Mouse (Mus musculus) kidney, adult 9 months (tissue): Measurements from ENCODE around the gene Mterf1a.
"Not testable (repeated sequence)": the region's sequence is repeated elsewhere in the genome, so short reads cannot be mapped to it uniquely, and the experiment has no call there.

ENCODE experiments used
- DNase-seq: peaks from one replicate; pipeline ENCODE4 v3.0.0; 2022

Gene Mterf1a

GRCm38 (mm10) chr5:3893459-3894293 is at the start of gene Mterf1a:
Gene Mterf1a, minus strand, starts transcription at chr5:3893933.
- DNase-seq: peak; percentile 58

DNA sequence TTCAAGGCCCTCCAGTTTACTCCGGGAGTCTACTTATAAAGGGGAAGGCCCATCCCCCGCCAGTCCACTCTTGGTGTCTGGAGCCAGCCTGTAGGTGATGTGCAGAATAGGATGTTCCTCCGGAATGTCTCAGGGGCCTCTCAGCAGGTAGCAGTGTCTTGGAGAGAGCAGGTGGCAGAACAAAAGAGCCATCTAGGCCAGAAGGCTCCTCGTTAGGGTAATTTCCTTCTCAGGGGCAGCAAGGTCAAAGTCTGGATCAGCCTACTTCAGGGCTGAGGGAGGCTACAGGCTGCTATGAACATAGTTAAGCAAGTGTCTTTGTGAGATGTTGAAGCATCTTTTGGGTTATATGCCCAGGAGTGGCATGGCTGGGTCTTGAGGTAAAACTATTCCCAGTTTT is 49.4 kb upstream of the Mterf1a start:
- not testable (repeated sequence) for DNase-seq

- DNase-seq: no peak
Observed at GRCm38 (mm10) chr5:3941240-3941639, 47.5 kb upstream of the Mterf1a start.

GRCm38 (mm10) chr5:3939335-3939734 is 45.6 kb upstream of the Mterf1a start:
- DNase-seq: no peak

- peak; percentile 63 for DNase-seq
Observed at GRCm38 (mm10) chr5:3938905-3939304, 45.2 kb upstream of the Mterf1a start.

DNA sequence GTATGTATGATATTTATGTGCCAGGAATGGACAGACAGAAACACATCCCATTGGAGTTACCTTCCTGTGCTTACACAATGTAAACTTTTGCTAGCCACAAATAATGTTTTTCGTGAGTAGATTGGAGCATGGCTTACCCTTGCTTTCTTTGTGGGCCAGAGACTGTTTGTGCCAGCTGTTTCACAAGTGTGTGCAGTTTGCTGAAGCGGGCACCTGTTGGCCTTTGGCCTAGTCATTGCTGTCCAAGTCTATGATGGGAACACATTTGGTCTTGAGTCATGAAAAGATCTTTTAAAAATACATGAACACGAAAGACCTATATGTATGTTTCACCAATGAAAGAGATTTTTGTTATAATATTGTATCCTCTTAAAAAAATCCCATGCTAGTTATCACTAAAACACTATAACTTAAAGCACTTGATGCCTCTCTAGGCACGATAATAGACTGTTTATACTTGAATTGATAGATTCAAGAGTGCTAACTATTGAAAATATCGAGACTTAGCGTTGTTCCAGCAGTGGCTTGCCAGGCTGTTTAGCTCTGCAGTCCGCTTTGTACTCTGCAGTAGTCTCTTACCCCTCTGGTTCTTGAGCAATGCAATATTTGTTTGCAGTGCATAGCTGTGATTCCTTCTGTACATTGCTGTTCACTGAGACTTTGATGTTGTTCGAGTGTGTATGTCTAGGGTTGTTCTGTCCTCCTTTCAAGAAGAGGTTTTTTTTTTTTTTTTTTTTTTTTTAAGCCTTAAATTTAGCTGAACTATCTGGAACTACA is 42.2 kb upstream of the Mterf1a start:
- DNase-seq: no peak

GRCm38 (mm10) chr5:3935266-3935665 is 41.5 kb upstream of the Mterf1a start:
- DNase-seq: no peak

GRCm38 (mm10) chr5:3933551-3933950 is 39.8 kb upstream of the Mterf1a start:
- no peak for DNase-seq

DNA sequence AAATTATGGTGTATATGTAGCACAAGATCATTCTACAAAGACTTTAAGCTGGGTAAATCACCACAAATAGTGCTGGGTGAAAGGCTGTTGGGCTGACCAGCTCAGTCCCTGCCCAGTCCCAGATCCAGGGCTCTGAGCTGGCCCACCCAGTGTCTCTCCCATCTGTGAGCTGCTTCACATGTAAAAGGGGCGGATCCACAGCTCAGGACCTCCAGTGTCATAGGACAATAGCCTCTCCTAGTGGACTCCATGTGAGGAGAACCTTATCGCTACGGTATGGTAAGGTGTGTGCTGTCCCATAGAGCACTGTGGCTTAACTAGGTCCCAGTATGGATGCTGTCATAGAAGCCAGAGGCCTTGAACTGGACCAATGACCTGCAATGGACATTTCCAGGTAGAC is 37.9 kb upstream of the Mterf1a start:
- DNase-seq: no peak

DNA sequence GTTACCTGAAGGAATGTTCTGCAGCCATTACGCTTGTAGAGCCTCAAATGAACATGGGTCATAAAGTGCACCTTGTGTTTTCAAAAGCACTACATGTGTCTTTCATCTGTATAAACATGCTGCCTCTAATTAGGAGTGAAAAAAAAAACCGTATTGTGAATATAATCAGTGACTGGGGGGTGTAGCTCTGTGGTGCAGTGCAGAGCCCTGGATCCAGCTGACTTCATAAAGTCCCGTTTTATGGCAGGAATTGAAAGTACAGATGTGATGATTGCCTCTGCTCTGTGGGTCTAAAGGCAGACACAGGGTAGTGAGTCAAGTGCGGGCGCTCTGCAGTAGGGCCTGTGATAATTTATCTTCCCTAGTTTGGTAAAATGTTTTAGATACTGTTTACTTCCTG is 37.0 kb upstream of the Mterf1a start:
- DNase-seq: no peak

GRCm38 (mm10) chr5:3928690-3929046 is 34.9 kb upstream of the Mterf1a start:
- DNase-seq: peak; percentile 36

DNA sequence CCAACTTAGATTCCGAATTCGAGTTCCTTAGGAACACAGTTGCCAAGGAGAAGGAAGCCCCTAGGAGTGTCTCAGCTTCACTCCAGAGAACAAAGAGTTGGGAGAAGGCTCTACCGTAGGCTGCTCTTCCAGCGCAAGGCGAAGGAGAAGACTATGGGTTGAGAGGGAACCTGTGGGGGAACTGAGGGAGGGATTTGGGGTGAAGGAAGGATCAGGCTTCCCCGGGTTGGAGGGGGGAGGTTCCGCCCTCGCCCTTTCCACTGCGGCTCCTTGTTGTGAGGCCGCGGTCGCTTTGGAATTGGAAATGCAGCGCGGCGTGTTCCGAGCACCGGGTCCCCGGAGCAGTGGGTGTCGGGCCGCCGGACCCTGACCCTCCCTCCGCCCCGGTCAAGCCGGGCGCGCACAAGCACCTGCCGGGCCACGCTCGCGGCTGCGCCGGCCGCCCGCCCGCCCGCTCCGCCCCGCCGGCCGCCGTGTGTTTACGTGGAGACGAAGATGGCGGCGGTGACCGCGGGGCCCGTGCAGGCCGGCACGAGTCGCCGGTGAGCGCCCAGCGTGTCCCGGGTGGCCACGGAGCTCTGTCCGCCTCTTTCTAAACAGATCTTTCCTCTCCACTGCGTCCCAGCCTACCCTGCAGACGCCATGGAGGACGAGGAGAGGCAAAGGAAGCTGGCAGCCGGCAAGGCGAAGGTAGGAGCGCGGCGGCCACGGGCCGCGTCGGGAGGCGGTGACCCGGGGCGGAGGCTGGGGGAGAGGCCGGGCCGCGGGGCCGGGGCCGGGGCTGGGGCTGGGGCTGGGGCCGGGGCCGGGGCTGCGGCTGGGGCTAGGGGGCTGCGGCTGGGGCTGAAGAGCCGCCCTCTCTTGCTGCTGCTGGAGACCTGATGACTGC is 34.3 kb upstream of the Mterf1a start, which contains the start of gene Akap9:
TSS of gene Akap9 (plus strand) at position 254 of the 889 bp plus-strand sequence.
- DNase-seq: peak; percentile 71

DNA sequence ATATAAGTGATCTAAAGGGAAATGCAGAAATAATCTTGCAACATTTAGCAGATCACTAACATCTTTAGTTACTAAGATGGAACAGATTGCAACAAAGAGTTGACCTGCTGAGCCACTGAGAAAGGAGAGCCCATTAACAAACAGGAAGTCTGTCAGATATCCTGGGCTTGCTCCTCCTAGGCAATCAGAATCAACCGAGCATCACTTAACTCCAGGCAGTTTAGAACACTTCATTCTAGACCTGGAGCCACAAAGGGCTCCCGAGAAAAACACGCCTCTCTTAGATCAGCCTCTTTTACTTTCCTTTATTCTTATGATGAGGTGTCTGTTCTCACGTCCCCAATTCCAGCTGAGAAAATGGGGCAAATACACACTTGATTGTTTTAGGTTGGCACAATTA is 32.9 kb upstream of the Mterf1a start:
- DNase-seq: no peak

DNA sequence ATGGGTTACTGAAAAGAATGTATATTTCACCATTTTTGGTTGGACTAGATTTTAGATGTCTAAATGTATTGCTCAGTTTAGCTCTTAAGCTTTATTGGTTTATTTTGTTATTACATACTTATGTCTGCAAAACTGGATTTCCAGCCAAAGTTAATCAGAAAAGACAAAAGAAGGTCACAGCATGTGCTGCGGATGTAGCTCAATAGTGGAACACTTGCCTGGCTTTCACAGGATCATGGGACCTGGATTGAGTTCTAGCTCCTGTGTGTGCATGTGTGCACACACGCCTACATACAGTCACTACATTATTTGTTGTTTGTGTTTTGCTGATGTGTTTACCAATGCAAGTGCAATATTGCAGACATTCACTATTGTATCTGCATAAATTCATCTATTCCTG is 28.6 kb upstream of the Mterf1a start:
- no peak for DNase-seq

DNA sequence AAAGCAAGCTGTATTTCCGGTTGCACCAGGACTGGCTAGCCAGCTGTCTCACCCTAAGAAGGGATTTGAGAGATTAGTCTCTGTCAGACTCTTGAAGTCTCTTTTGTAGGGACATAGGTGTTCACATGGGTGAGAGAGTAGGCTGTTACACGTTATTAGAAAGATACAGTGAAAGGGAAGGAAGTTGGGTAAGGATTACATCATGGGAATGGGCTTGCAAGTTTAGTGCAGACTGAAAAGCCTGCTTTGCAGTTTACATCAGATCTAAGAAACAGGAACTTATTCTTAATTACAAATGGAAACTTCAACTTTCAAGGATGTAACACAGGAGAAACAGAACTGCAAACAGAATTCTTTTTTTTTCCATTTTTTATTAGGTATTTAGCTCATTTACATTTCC is 11.7 kb upstream of the Mterf1a start:
- no peak for DNase-seq

DNA sequence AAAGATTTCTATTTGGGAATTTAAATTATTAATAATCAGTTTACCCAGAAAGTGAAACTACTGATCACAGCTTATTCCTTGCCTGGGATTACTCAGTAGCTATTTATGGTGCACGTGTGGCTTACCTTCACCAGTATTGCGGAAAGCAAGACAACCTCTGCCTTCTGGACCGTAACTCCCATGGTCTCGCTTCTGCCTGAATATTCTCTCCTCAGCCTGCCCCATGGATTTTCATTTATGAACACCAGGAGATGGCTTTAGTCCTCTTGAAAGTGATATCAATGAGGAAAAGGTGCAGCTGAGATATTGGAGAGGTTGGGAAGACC is 524 bp upstream of the Mterf1a start:
- not testable (repeated sequence) for DNase-seq

DNA sequence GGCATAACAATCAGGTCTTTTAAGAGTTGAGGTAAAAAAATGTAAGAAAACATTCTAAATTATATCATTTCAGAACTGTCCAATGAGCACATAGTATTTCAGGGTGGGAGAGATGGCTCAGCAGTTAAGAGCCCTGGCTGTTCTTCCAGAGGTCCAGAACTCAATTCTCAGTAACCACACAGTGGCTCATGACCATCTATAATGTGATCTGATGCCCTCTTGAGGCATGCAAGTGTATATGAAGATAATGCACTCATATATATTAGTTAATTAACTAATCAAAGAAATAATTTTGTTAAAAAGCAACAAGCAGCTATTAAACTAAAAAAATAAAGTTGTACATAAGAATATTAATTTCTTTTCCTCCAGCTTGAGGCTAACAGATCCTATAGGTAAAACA is 4.5 kb downstream of the Mterf1a start:
- DNase-seq: no peak

GRCm38 (mm10) chr5:3886862-3887261 is 6.9 kb downstream of the Mterf1a start:
- DNase-seq: not testable (repeated sequence)

DNA sequence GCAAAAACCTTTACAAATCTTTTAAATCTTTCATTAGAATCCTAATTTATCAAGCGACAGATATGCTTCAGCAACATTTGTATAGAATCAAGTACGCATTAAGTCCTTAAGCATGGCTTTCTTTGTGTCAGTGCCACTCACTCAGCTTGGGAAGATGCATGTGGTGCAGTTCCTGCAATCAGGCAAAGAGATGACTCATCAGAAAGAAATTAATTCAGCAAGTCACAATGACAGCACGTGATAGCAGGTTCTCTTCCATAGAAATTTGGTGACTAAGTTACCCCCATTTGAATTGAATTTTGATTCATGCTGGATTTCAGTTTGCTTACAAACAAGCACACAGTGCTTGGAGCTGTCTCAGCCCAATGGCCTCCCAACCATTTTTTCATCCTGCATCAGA is 20.2 kb downstream of the Mterf1a start:
- DNase-seq: no peak

DNA sequence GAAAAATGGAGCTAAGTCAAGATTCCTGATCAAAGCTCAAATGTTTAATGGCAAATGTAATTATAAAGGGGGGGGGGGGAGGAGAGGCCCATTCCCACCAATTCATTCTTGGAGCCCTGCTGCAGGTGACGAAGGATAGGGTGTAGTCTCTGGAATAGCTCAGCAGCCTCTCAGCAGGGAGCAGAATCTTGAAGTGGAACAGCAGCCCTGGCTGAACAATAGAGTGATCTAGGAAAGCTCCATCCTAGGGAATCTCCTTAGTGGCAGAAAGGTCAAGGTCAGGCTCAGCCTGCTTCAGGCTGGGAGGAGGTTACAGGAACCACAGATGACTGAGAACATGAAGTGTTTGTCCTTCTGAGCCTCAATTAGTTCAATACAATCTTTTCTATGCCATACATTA is 21.4 kb downstream of the Mterf1a start:
- DNase-seq: no peak

GRCm38 (mm10) chr5:3870161-3870560 is 23.6 kb downstream of the Mterf1a start:
- no peak for DNase-seq

DNA sequence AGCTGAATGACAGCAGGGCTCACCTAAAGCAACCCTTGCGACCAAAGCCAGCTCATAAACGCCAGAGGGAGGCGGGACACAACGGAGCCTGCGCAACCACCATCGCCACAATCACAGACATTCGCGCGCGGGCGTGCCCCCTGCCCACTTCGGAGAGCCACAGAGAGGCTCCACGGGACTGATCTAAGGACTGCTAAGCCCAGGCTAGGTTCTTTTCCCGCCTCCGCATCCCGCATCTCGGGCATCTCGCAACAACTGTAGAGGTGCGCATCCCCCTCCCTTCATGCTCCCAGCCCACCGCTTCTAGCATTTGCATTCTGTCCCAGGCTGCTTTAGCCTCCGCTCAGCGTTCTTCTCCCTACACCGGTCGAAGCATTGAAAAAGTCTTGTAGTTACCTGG is 48.7 kb downstream of the Mterf1a start, which contains the start of gene Lrrd1:
TSS of gene Lrrd1 (plus strand) at position 148 of the 400 bp plus-strand sequence.
- DNase-seq: no peak
